ENCODE assay signal across 14 mouse cellular contexts in the genomic region with DNA sequence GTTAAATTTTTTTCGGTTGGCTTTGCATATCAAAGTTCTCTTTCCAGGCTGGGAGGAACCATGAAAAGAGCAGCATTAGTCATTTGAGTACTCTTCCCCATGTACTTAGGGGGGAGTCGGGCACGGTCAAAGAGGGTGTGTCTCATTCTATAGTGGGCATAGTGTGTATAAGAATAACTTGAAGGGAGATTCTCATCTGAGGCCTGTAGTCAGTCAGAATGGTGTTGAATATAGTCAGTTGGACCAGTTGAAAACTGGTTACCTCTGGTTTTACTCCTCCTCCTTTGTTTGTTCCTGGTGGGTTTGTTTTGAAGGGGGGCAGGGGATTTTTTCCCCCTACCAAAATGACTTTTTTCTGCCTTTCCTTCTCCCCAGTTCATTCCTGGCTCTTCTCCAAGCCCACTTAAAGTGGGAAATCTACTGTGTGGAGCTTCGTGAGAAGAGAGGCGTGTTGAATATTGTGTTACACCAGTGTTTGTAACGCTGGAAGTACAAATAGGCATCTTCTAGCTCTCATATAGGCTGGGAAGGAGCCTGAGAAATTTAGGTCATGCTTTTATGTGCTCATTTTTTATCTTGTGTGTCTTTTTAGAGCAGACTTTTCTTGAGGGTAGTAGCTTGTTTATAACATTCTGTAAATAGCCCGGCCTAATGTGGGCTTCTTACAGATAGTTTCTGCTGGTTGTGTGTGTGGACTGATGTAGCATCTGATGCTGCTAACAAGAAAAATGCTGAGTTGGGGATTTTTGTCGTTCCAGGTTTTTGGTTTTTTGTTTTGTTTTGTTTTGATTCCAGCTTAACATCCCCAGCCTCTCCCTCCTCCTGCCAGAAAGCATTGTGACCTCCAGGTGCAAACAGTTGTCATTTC.
DNase-seq lines count a peak whose midpoint lies in the region; ATAC-seq and TF ChIP-seq lines count a peak whose summit lies in the region.
"Had no signal": no experiment of that assay in that cellular context is flagged by ENCODE, and none has a peak within 500 bp of the region (broad histone marks: within the 10 kb centered on the region; RNA-seq: fewer than 3 reads in every experiment).

No protein-coding gene starts in this region.

- peaks cover 32% of the 10 kb centered on the region for H3K36me3 ChIP-seq in erythroblast, embryonic 14.5 days (ENCODE audit: control insufficient read depth)
- no peaks in the 10 kb centered on the region for H3K36me3 ChIP-seq in hindbrain, embryonic 16.5 days (ENCODE audit: control insufficient read depth, insufficient read depth, low read length)
- no peaks in the 10 kb centered on the region for H3K36me3 ChIP-seq in hindbrain, embryonic 11.5 days (ENCODE audit: control insufficient read depth, insufficient read depth, low read length)
- peaks cover 9% of the 10 kb centered on the region for H3K36me3 ChIP-seq in ES-E14 (ENCODE audit: control insufficient read depth, insufficient read depth, low read length, poor library complexity, severe bottlenecking)
- peaks cover 19% of the 10 kb centered on the region; the same call in 1 of the 2 replicates for H3K36me3 ChIP-seq in liver, embryonic 13.5 days

- WGBS in hindbrain, embryonic 16.5 days: 69% methylated on average over 8 of the region's 8 CpGs
- 89% methylated on average over 8 of the region's 8 CpGs for WGBS in hindbrain, embryonic 11.5 days
- 71% methylated on average over 8 of the region's 8 CpGs for WGBS in liver, embryonic 13.5 days (ENCODE audit: insufficient replicate concordance)

- peak overlapping the region; percentile 6; the same call in 1 of the 2 replicates for H3K9ac ChIP-seq in hindbrain, embryonic 16.5 days (ENCODE audit: low read depth, low read length)
- H3K9ac ChIP-seq in hindbrain, embryonic 11.5 days (ENCODE audit: low read depth, low read length): no peak overlapping the region
- no peak overlapping the region for H3K9ac ChIP-seq in ES-E14 (ENCODE audit: insufficient read depth, low read depth, low read length, poor library complexity, severe bottlenecking)
- peak overlapping the region; percentile 34; the same call in 1 of the 2 replicates for H3K9ac ChIP-seq in liver, embryonic 13.5 days
- H3K9ac ChIP-seq: midbrain, embryonic 13.5 days had no signal

- H3K27ac ChIP-seq in hindbrain, embryonic 16.5 days (ENCODE audit: low read depth, low read length): 0 out of 2 replicates have a peak overlapping the region, but pooled peaks have one; percentile 34
- no peak overlapping the region for H3K27ac ChIP-seq in hindbrain, embryonic 11.5 days (ENCODE audit: low read depth, low read length)
- no peak overlapping the region; the same call in 1 of the 2 replicates for H3K27ac ChIP-seq in ES-E14 (ENCODE audit: insufficient read depth, low read depth, low read length, poor library complexity, severe bottlenecking)
- H3K27ac ChIP-seq in liver, embryonic 13.5 days: peak overlapping the region; percentile 83

- H3K9me3 ChIP-seq in erythroblast, embryonic 14.5 days (ENCODE audit: control insufficient read depth, low read length): no peaks in the 10 kb centered on the region
- no peaks in the 10 kb centered on the region for H3K9me3 ChIP-seq in hindbrain, embryonic 16.5 days (ENCODE audit: control insufficient read depth, low read length)
- H3K9me3 ChIP-seq in hindbrain, embryonic 11.5 days (ENCODE audit: control insufficient read depth, low read length): no peaks in the 10 kb centered on the region
- H3K9me3 ChIP-seq in ES-E14 (ENCODE audit: control insufficient read depth, insufficient read depth, low read depth, low read length): no peaks in the 10 kb centered on the region
- H3K9me3 ChIP-seq in liver, embryonic 13.5 days (replicated peaks): no peaks in the 10 kb centered on the region
- H3K9me3 ChIP-seq: midbrain, embryonic 13.5 days had no signal

- no peak for ATAC-seq in erythroblast, adult 5-6 weeks (replicated peaks; ENCODE audit: low FRiP score, poor library complexity, severe bottlenecking)
- 0 out of 2 replicates have a peak, but pooled peaks have one; percentile 28 for ATAC-seq in hindbrain, embryonic 16.5 days
- ATAC-seq in hindbrain, embryonic 11.5 days (ENCODE audit: low FRiP score): no peak
- ATAC-seq in liver, embryonic 13.5 days (ENCODE audit: low read depth): no peak
- ATAC-seq in erythroid progenitor cell, adult 5-6 weeks (replicated peaks; ENCODE audit: low FRiP score, poor library complexity, severe bottlenecking): no peak
- ATAC-seq: midbrain, embryonic 13.5 days; Patski had no signal

- no peak for DNase-seq in hindbrain, embryonic 11.5 days (ENCODE audit: low spot score)
- no peak for DNase-seq in ES-E14 (ENCODE audit: low read depth, low spot score)
- DNase-seq in liver, embryonic 13.5 days: no peak
- DNase-seq in ovary, postnatal 10 days (ENCODE audit: low spot score): no peak
- DNase-seq: adrenal gland, postnatal 36 days; B cell, adult 2 months; kidney, adult 18-20 months; lung, adult 18-20 months had no signal

- no peaks in the 10 kb centered on the region for H3K27me3 ChIP-seq in erythroblast, embryonic 14.5 days (ENCODE audit: control insufficient read depth)
- H3K27me3 ChIP-seq in hindbrain, embryonic 16.5 days (replicated peaks; ENCODE audit: control insufficient read depth, insufficient read depth, low read length): no peaks in the 10 kb centered on the region
- no peaks in the 10 kb centered on the region for H3K27me3 ChIP-seq in hindbrain, embryonic 11.5 days (ENCODE audit: control insufficient read depth, insufficient read depth, low read length)
- no peaks in the 10 kb centered on the region for H3K27me3 ChIP-seq in liver, embryonic 13.5 days
- H3K27me3 ChIP-seq: midbrain, embryonic 13.5 days; Patski had no signal

- peak overlapping the region; percentile 37 for H3K4me3 ChIP-seq in erythroblast, embryonic 14.5 days (replicated peaks)
- H3K4me3 ChIP-seq in hindbrain, embryonic 16.5 days (ENCODE audit: low read length): no peak overlapping the region
- no peak overlapping the region for H3K4me3 ChIP-seq in hindbrain, embryonic 11.5 days (ENCODE audit: low read depth, low read length)
- H3K4me3 ChIP-seq in ES-E14 (ENCODE audit: insufficient read depth in 1 of 2, low read depth in 1 of 2, low read length in 2 of 2, poor library complexity in 1 of 2, severe bottlenecking in 1 of 2): no peak overlapping the region
- H3K4me3 ChIP-seq in liver, embryonic 13.5 days (replicated peaks): no peak overlapping the region
- H3K4me3 ChIP-seq: midbrain, embryonic 13.5 days had no signal

- H3K4me1 ChIP-seq in erythroblast, embryonic 14.5 days (ENCODE audit: control insufficient read depth): peaks cover 71% of the 10 kb centered on the region
- peaks cover 24% of the 10 kb centered on the region for H3K4me1 ChIP-seq in hindbrain, embryonic 16.5 days (ENCODE audit: control insufficient read depth, insufficient read depth, low read depth, low read length)
- no peaks in the 10 kb centered on the region for H3K4me1 ChIP-seq in hindbrain, embryonic 11.5 days (replicated peaks; ENCODE audit: control insufficient read depth, insufficient read depth, low read length)
- no peaks in the 10 kb centered on the region for H3K4me1 ChIP-seq in ES-E14 (ENCODE audit: control insufficient read depth in 2 of 2, insufficient read depth in 2 of 2, low read length in 2 of 2, poor library complexity in 1 of 2)
- peaks cover 68% of the 10 kb centered on the region for H3K4me1 ChIP-seq in liver, embryonic 13.5 days (replicated peaks)

- in situ Hi-C loops in ES-E14 (cut with MboI; ENCODE audit: low sequenced_read_pairs in 2 of 2, unreplicated experiment in 2 of 2): no loop called here

- no peak overlapping the region for H3K4me2 ChIP-seq in hindbrain, embryonic 16.5 days (ENCODE audit: low read length)
- no peak overlapping the region for H3K4me2 ChIP-seq in hindbrain, embryonic 11.5 days (replicated peaks; ENCODE audit: low read depth, low read length)
- peak overlapping the region; percentile 36 for H3K4me2 ChIP-seq in liver, embryonic 13.5 days
- H3K4me2 ChIP-seq: midbrain, embryonic 13.5 days had no signal

TF ChIP-seq in ES-E14, 5 proteins besides CTCF, POLR2A, EP300 and RAD21:
- TF ChIP-seq HCFC1 (IDR thresholded peaks at IDR 0.05; ENCODE audit: borderline replicate concordance, insufficient read depth, low read length): no peak
- TF ChIP-seq MAFK (IDR thresholded peaks at IDR 0.05; ENCODE audit: insufficient read depth, low read depth, low read length): peak; percentile 49
- no peak for TF ChIP-seq ZC3H11A (IDR thresholded peaks at IDR 0.05; ENCODE audit: borderline replicate concordance, low read depth, low read length)
TF ChIP-seq in ES-E14: peak in this region for 1.

Comparison
In these comparisons a context has a peak if more than half of its experiments do, and no peak if none do; other contexts are left out.
1. H3K27ac ChIP-seq: peak in hindbrain, embryonic 16.5 days (single experiment) and liver, embryonic 13.5 days (single experiment); none in hindbrain, embryonic 11.5 days (single experiment) and ES-E14 (single experiment).
2. H3K9ac ChIP-seq: peak in hindbrain, embryonic 16.5 days (single experiment) and liver, embryonic 13.5 days (single experiment); none in hindbrain, embryonic 11.5 days (single experiment) and ES-E14 (single experiment).